12 mouse cellular contexts compared by ENCODE assay signal in genomic region chr2:27417648-27418153, GRCm38 (mm10). TPM values are rescaled to one million over a fixed set of nuclear protein-coding genes. Genes with fewer than 3 reads are reported as not detected.
DNase-seq lines count a peak whose midpoint lies in the region; ATAC-seq and TF ChIP-seq lines count a peak whose summit lies in the region.
"Had no signal": no experiment of that assay in that cellular context is flagged by ENCODE, and none has a peak within 500 bp of the region (broad histone marks: within the 10 kb centered on the region; RNA-seq: fewer than 3 reads in every experiment).

No protein-coding gene starts in this region.

- TF ChIP-seq POLR2A in thymus, adult 2 months (IDR thresholded peaks at IDR 0.05; ENCODE audit: control insufficient read depth, extremely low read depth, insufficient read depth, low read length, poor library complexity): no peak

- TF ChIP-seq CTCF in thymus, adult 2 months (IDR thresholded peaks at IDR 0.05; ENCODE audit: borderline replicate concordance, control insufficient read depth, extremely low read depth, insufficient read depth, low read length, poor library complexity): no peak

- no peak overlapping the region for H3K4me2 ChIP-seq in heart, embryonic 12.5 days
- H3K4me2 ChIP-seq in midbrain, embryonic 13.5 days (replicated peaks): no peak overlapping the region
- no peak overlapping the region for H3K4me2 ChIP-seq in midbrain, embryonic 11.5 days
- H3K4me2 ChIP-seq in liver, embryonic 12.5 days: peak overlapping the region; percentile 46
- H3K4me2 ChIP-seq: embryonic facial prominence, embryonic 15.5 days; midbrain, embryonic 12.5 days had no signal

- peak overlapping the region; percentile 48; the same call in 1 of the 2 replicates for H3K9ac ChIP-seq in heart, embryonic 12.5 days
- peak overlapping the region; percentile 19; the same call in 1 of the 2 replicates for H3K9ac ChIP-seq in midbrain, embryonic 13.5 days (replicated peaks)
- H3K9ac ChIP-seq in midbrain, embryonic 11.5 days (ENCODE audit: low read length): no peak overlapping the region
- H3K9ac ChIP-seq in liver, embryonic 12.5 days: peak overlapping the region; percentile 39; the same call in 1 of the 2 replicates
- H3K9ac ChIP-seq: embryonic facial prominence, embryonic 15.5 days; midbrain, embryonic 12.5 days had no signal

- WGBS in heart, embryonic 12.5 days: 34% methylated on average over 5 of the region's 5 CpGs
- 57% methylated on average over 5 of the region's 5 CpGs for whole genome bisulfite sequencing in midbrain, embryonic 13.5 days
- 61% methylated on average over 5 of the region's 5 CpGs for WGBS in midbrain, embryonic 11.5 days
- 29% methylated on average over 5 of the region's 5 CpGs for whole genome bisulfite sequencing in liver, embryonic 12.5 days (ENCODE audit: insufficient replicate concordance)
- 89% methylated on average over 5 of the region's 5 CpGs for WGBS in thymus, adult 2 months

- H3K4me1 ChIP-seq in heart, embryonic 12.5 days (replicated peaks): peaks cover 72% of the 10 kb centered on the region
- peaks cover 85% of the 10 kb centered on the region for H3K4me1 ChIP-seq in midbrain, embryonic 13.5 days (replicated peaks)
- H3K4me1 ChIP-seq in midbrain, embryonic 11.5 days (ENCODE audit: control insufficient read depth, insufficient read depth, low read length): peaks cover 73% of the 10 kb centered on the region
- peaks cover 83% of the 10 kb centered on the region for H3K4me1 ChIP-seq in liver, embryonic 12.5 days
- H3K4me1 ChIP-seq in thymus, adult 2 months (replicated peaks; ENCODE audit: control insufficient read depth, insufficient read depth, low read length): peaks cover 56% of the 10 kb centered on the region

- DNase-seq in heart, postnatal 10 days: no peak
- DNase-seq in midbrain, embryonic 11.5 days (ENCODE audit: low spot score, missing footprints): no peak
- no peak for DNase-seq in Muller cell, postnatal 12 days (ENCODE audit: inconsistent ontology term)
- no peak for DNase-seq in B cell, adult 2 months
- DNase-seq in thymus, adult 2 months: no peak
- DNase-seq: cerebellum, adult 9-10 months; kidney, adult 18-20 months had no signal

- intact Hi-C loops in heart, postnatal 10 days (cut with DNase I): no loop called here

- no peaks in the 10 kb centered on the region for H3K9me3 ChIP-seq in heart, embryonic 12.5 days (replicated peaks)
- no peaks in the 10 kb centered on the region for H3K9me3 ChIP-seq in midbrain, embryonic 13.5 days
- no peaks in the 10 kb centered on the region for H3K9me3 ChIP-seq in midbrain, embryonic 11.5 days (ENCODE audit: control insufficient read depth, low read length)
- H3K9me3 ChIP-seq in liver, embryonic 12.5 days (replicated peaks): no peaks in the 10 kb centered on the region
- H3K9me3 ChIP-seq: embryonic facial prominence, embryonic 15.5 days; midbrain, embryonic 12.5 days had no signal

- no peak overlapping the region for H3K27ac ChIP-seq in heart, embryonic 12.5 days (ENCODE audit: poor library complexity, severe bottlenecking)
- H3K27ac ChIP-seq in midbrain, embryonic 13.5 days: no peak overlapping the region
- no peak overlapping the region for H3K27ac ChIP-seq in midbrain, embryonic 11.5 days (ENCODE audit: low read depth, low read length)
- H3K27ac ChIP-seq in liver, embryonic 12.5 days: peak overlapping the region; percentile 59; the same call in 1 of the 2 replicates
- no peak overlapping the region for H3K27ac ChIP-seq in thymus, adult 2 months (ENCODE audit: control insufficient read depth, insufficient read depth, low read length)
- H3K27ac ChIP-seq: embryonic facial prominence, embryonic 15.5 days; midbrain, embryonic 12.5 days had no signal

- no peak for ATAC-seq in heart, embryonic 12.5 days (ENCODE audit: insufficient number of reproducible peaks, low FRiP score)
- ATAC-seq in midbrain, embryonic 13.5 days: no peak
- ATAC-seq in midbrain, embryonic 11.5 days (ENCODE audit: low FRiP score): no peak
- ATAC-seq in liver, embryonic 12.5 days: peak; percentile 72

- H3K27me3 ChIP-seq in heart, embryonic 12.5 days (replicated peaks): no peaks in the 10 kb centered on the region
- H3K27me3 ChIP-seq in midbrain, embryonic 13.5 days: no peaks in the 10 kb centered on the region
- H3K27me3 ChIP-seq in midbrain, embryonic 11.5 days (ENCODE audit: control insufficient read depth, insufficient read depth, low read length): no peaks in the 10 kb centered on the region
- H3K27me3 ChIP-seq in liver, embryonic 12.5 days (replicated peaks): no peaks in the 10 kb centered on the region
- H3K27me3 ChIP-seq in thymus, adult 2 months (ENCODE audit: control insufficient read depth, insufficient read depth, low read length): no peaks in the 10 kb centered on the region
- H3K27me3 ChIP-seq: embryonic facial prominence, embryonic 15.5 days; midbrain, embryonic 12.5 days had no signal

- H3K4me3 ChIP-seq in heart, embryonic 12.5 days: no peak overlapping the region
- H3K4me3 ChIP-seq in midbrain, embryonic 13.5 days (replicated peaks): no peak overlapping the region
- H3K4me3 ChIP-seq in midbrain, embryonic 11.5 days (ENCODE audit: low read depth, low read length): no peak overlapping the region
- H3K4me3 ChIP-seq in liver, embryonic 12.5 days: no peak overlapping the region
- H3K4me3 ChIP-seq in thymus, adult 2 months (ENCODE audit: control insufficient read depth, insufficient read depth, low read length): no peak overlapping the region
- H3K4me3 ChIP-seq: embryonic facial prominence, embryonic 15.5 days; midbrain, embryonic 12.5 days had no signal

- H3K36me3 ChIP-seq in heart, embryonic 12.5 days: no peaks in the 10 kb centered on the region
- no peaks in the 10 kb centered on the region for H3K36me3 ChIP-seq in midbrain, embryonic 13.5 days
- H3K36me3 ChIP-seq in midbrain, embryonic 11.5 days (ENCODE audit: control insufficient read depth, insufficient read depth, low read length): peaks cover 2% of the 10 kb centered on the region; the same call in 1 of the 2 replicates
- H3K36me3 ChIP-seq in liver, embryonic 12.5 days: no peaks in the 10 kb centered on the region
- no peaks in the 10 kb centered on the region for H3K36me3 ChIP-seq in thymus, adult 2 months (ENCODE audit: control insufficient read depth, insufficient read depth, low read length)
- H3K36me3 ChIP-seq: embryonic facial prominence, embryonic 15.5 days; midbrain, embryonic 12.5 days had no signal

RNA-seq across cellular contexts. Expression of gene Vav2, which starts 9.1 kb away (rescaled TPM):
- polyA plus RNA-seq in heart, embryonic 12.5 days (2016; fragmentation: Nextera tagmentation; extraction: Ambion mirVana): 4.5 and 5.4 TPM in 2 replicates
- total RNA-seq in heart, postnatal 10 days (2021): 10 to 100 TPM; 13.1 to 14.4 TPM
- 12.7 and 15.4 TPM in 2 replicates for polyA plus RNA-seq in midbrain, embryonic 13.5 days (2015; fragmentation: Nextera tagmentation; extraction: Ambion mirVana)
- 13.7 and 15.0 TPM in 2 replicates for polyA plus RNA-seq in midbrain, embryonic 11.5 days (2014; fragmentation: Nextera tagmentation; extraction: Ambion mirVana)
- 5.0 and 5.8 TPM in 2 replicates for polyA plus RNA-seq in liver, embryonic 12.5 days (2016; fragmentation: Nextera tagmentation; extraction: Ambion mirVana)
- 48.0 and 50.4 TPM in 2 replicates for polyA plus RNA-seq in thymus, adult 2 months (2012; rRNA removed)

RNA-seq across cellular contexts. Expression of gene Brd3os, which starts 24.4 kb away (rescaled TPM):
- 2.9 and 3.2 TPM in 2 replicates for polyA plus RNA-seq in heart, embryonic 12.5 days (2016; fragmentation: Nextera tagmentation; extraction: Ambion mirVana)
- total RNA-seq in heart, postnatal 10 days (2021): 1 to 10 TPM; 1.1 to 2.1 TPM
- polyA plus RNA-seq in midbrain, embryonic 13.5 days (2015; fragmentation: Nextera tagmentation; extraction: Ambion mirVana): 27.9 and 29.0 TPM in 2 replicates
- 15.1 and 16.3 TPM in 2 replicates for polyA plus RNA-seq in midbrain, embryonic 11.5 days (2014; fragmentation: Nextera tagmentation; extraction: Ambion mirVana)
- 1.3 and 1.4 TPM in 2 replicates for polyA plus RNA-seq in liver, embryonic 12.5 days (2016; fragmentation: Nextera tagmentation; extraction: Ambion mirVana)
- polyA plus RNA-seq in thymus, adult 2 months (2012; rRNA removed): 1.9 and 2.0 TPM in 2 replicates
